Mouse (Mus musculus): ENCODE results near the gene Etl4. TPM values are rescaled to one million over a fixed set of nuclear protein-coding genes. Genes with fewer than 3 reads are reported as not detected.

The Etl4 gene
- total RNA-seq, 2 experiments from 2014 or later, result 0.26 to 0.82 TPM

DNA sequence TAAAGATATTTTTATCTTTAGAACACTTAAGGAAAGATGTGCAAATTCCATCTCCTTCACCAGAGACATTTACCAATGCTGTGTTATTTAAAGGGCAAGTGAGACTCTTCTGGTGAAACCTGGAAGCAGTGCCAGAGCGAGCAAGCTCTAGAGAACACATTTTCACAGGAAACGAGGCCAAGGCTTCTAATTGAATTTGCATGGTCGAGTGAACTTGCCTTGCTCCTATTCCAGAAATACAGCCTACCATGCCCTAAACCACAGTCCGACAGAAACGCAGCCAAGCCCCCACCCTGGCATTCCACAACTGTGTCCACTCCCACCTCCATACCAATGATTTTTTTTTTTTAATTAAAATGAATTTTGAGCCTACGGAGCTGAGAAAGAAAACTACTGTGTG is 510.4 kb downstream of the Etl4 start:
- ATAC-seq (replicated peaks; ENCODE audit: poor library complexity, severe bottlenecking), result no peak

- no peak for ATAC-seq (replicated peaks; ENCODE audit: poor library complexity, severe bottlenecking)
These were observed 512.7 kb downstream of the Etl4 start for GRCm38 (mm10) chr2:20422275-20422674.

DNA sequence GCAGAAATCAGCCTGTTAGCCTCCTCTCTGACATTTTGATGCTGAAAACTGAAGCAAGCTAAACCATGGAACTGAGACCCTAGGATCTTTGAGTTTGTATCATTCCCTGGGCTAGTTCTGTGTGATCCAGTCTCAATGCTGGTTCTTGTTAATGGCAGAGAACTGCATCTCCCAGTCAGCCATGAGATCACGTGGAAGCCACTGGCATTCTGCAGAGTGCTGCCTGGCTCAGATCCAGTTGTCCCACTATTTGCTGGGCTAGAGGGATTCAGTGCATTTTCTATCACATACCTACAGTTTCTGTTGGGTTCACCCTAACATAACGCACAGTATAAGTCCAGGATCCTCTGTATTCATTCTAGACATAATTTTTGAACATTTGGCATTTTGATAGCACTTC is 524.1 kb downstream of the Etl4 start:
- ATAC-seq (replicated peaks; ENCODE audit: poor library complexity, severe bottlenecking), result no peak

GRCm38 (mm10) chr2:20435530-20435929 is 526.0 kb downstream of the Etl4 start:
- no peak for ATAC-seq (replicated peaks; ENCODE audit: poor library complexity, severe bottlenecking)

DNA sequence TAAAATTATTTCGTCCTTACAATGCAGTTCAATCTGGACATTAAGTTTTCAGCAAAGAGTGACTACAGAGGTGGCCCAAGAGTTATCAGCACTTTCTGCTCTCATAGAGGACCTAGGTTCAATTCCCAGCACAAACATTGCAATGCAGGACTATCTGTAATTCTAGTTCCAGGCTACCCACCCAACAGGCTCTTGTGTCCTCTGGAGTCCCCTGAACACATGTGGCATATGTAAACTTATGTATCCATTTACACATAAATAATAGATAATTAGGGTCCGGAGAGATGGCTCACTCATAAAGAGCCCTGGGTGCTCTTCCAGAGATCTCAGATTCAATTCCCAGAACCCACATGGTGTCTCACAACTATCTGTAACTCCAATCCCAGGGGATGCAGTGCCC is 533.2 kb downstream of the Etl4 start:
- ATAC-seq (replicated peaks; ENCODE audit: poor library complexity, severe bottlenecking), result no peak

GRCm38 (mm10) chr2:20443671-20444440 is 534.3 kb downstream of the Etl4 start:
- ATAC-seq (replicated peaks; ENCODE audit: poor library complexity, severe bottlenecking), result no peak

GRCm38 (mm10) chr2:20445156-20446155 is 535.9 kb downstream of the Etl4 start:
- no peak for ATAC-seq (replicated peaks; ENCODE audit: poor library complexity, severe bottlenecking)

DNA sequence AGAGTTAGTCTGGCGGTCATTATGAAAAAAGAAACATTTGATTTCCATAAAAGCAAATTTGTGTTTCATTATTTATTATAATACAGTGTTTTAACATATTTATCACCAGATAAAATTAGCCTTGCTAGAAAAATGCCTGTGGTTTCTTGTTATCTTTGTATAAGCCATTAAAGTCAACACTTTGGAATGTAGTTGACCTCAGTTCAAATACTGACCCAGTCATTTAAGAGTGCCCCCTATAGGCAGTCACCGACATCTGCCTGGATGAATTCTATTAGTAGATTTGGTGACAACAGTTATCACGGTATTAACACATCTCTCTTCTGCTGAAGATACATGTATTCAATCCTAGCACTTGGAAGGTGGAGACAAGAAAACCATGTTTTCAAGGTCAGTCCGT is 536.6 kb downstream of the Etl4 start:
- ATAC-seq (replicated peaks; ENCODE audit: poor library complexity, severe bottlenecking), result no peak

- no peak for ATAC-seq (replicated peaks; ENCODE audit: poor library complexity, severe bottlenecking)
These were observed 541.4 kb downstream of the Etl4 start for GRCm38 (mm10) chr2:20450945-20451344.

DNA sequence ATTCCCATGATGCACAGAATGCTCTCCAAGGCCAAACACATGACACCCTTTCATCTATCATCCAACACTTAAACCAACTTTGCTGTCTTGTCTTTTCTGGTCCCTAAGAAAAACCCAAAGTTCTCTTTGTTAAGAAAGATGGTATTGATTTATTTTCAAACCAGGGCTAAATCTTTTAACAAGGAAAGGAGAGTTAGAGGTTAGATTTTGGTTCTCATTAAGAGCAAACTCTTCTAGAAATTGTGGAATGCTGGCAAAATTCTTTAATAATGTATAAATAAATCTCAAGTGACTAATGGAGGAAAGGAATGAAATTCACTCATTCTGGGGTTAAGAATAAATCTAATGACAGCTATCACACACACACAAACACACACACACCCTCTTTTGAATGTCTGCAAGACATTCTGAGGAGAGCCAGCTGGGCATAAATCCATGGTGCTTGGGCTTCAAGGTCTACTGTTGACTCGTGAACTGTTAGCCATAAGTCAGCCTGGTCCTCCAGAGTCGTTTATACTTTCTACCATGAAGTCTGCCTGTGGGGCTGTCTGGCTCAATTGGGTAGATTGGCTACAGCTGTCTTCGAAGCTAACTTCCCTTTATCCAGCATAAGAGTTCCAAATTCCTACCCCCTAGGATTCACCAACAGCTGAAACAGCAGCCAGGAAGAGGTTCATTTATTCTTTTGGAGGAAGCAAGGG is 544.1 kb downstream of the Etl4 start:
- ATAC-seq (replicated peaks; ENCODE audit: poor library complexity, severe bottlenecking), result no peak

GRCm38 (mm10) chr2:20479199-20479598 is 569.6 kb downstream of the Etl4 start:
- no peak for ATAC-seq (replicated peaks; ENCODE audit: poor library complexity, severe bottlenecking)

DNA sequence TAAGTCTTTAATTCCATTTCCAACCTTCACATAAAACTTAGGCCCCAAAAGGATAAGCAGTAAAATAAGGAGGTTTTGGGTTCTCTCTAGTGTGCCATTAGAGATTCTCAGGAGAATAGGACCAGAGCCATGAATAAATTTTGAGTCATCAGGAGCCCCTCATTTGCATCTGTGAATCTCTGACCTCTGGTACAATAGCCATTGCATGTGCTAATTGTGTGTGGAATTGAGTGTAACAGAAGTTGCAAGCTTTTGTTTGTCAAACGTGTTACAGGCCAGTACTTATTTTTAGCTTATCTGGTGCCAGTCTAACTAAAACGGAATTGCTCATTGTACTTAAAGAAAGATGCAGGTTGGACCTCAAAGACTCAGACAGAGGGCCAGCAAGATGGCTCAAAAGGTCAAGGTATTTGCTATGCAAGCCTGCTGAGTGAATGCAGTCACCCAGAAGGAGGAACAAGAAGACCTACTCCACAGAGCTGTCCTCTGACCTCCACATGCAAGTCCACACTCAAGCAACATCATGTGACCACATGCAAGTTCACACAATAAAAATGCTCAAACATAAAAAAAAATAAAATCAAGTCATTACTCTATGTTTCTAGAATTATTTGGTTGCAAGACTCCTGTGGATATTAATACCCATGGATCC is 576.7 kb downstream of the Etl4 start:
- ATAC-seq (replicated peaks; ENCODE audit: poor library complexity, severe bottlenecking), result no peak

GRCm38 (mm10) chr2:20489090-20489489 is 579.5 kb downstream of the Etl4 start:
- ATAC-seq (replicated peaks; ENCODE audit: poor library complexity, severe bottlenecking), result no peak

DNA sequence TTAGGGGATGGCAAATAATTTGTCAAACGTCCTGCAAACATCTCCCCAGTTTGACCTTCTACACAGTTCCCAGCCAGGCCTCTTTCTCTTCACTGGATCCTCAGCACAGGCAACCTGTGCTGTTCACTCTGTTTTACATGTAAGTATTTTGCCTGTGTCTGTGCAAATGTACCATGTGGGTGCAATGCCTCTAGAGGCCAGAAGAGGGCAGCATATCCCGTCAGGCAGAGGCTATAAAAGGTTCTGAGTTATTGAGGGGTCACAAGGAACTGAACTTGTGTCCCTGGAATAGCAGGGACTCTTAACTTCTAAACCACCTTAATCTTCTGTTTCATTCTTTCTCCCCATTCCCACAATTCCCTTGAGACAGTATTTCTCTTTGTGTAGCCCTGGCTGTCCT is 582.5 kb downstream of the Etl4 start:
- ATAC-seq (replicated peaks; ENCODE audit: poor library complexity, severe bottlenecking), result 0 out of 2 replicates have a peak, but pooled peaks have one; percentile 35

DNA sequence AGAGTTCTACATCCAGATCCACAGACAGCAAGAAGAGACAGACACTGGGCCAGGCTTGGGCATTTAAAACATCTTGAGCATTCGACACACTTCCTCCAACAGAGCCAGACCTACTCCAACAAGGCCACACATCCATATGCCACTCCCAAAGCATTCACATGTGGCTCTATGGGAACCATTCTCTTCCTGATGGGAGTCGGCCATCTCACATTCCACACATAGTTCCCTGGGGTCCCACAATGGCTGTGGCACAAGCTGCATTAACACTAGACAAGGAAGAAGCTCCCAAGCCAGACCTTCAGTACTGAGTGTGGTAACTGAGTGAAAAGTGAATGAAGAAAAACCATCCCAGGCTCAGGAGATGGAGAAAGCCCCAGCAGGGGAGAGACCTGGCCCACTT is 584.2 kb downstream of the Etl4 start:
- no peak for ATAC-seq (replicated peaks; ENCODE audit: poor library complexity, severe bottlenecking)

GRCm38 (mm10) chr2:20494666-20495065 is 585.1 kb downstream of the Etl4 start:
- ATAC-seq (replicated peaks; ENCODE audit: poor library complexity, severe bottlenecking), result no peak; the same call in 1 of the 2 replicates

GRCm38 (mm10) chr2:20496219-20496800 is 586.7 kb downstream of the Etl4 start:
- no peak for ATAC-seq (replicated peaks; ENCODE audit: poor library complexity, severe bottlenecking)

GRCm38 (mm10) chr2:20507832-20508723 is 598.5 kb downstream of the Etl4 start:
- no peak for ATAC-seq (replicated peaks; ENCODE audit: poor library complexity, severe bottlenecking)

DNA sequence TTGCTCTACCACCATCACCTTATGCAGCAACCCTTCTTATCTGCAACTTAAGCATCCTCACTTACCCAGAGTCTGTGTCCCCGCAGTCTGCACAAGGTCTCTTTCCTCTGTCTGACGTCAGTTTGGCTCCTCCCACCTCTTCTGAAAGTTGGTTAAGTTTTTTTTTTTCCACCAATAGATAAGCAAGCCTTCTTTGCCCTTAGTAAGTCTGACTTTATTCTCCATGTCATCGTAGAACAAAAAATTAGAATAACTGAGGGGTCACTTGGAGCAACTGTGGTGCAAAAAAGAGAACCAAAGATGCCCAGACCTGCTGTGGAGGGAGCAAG is 599.1 kb downstream of the Etl4 start:
- no peak for ATAC-seq (replicated peaks; ENCODE audit: poor library complexity, severe bottlenecking)

Data from granulocyte monocyte progenitor cell, adult 5-6 weeks (primary cell).